Mouse (Mus musculus) T-cell, adult 2 months (primary cell): ENCODE measurements around the gene Msantd2.

ENCODE experiments used
- DNase-seq: peaks from one replicate; pipeline ENCODE4 v3.0.0; 2022; ENCODE audit warnings: low spot score

Gene Msantd2

GRCm38 (mm10) chr9:37541851-37542642, 52.9 kb downstream of the Msantd2 start:
- no peak for DNase-seq

- no peak for DNase-seq
These were observed 54.8 kb downstream of the Msantd2 start for GRCm38 (mm10) chr9:37543869-37544440.

- peak; percentile 50 for DNase-seq
These were observed 55.5 kb downstream of the Msantd2 start for GRCm38 (mm10) chr9:37544447-37545165.

GRCm38 (mm10) chr9:37545166-37545610, 56.1 kb downstream of the Msantd2 start:
- no peak for DNase-seq

GRCm38 (mm10) chr9:37545847-37546452, 56.8 kb downstream of the Msantd2 start:
- DNase-seq, result no peak

GRCm38 (mm10) chr9:37546889-37547288, 57.8 kb downstream of the Msantd2 start:
- no peak for DNase-seq

- DNase-seq, result no peak
These were observed 61.3 kb downstream of the Msantd2 start for GRCm38 (mm10) chr9:37550435-37550834.

GRCm38 (mm10) chr9:37551751-37552531, 62.8 kb downstream of the Msantd2 start:
- DNase-seq, result no peak

GRCm38 (mm10) chr9:37552536-37553293, 63.6 kb downstream of the Msantd2 start, which contains the start of gene Nrgn:
TSS of gene Nrgn (minus strand) at chr9:37552904.
- peak; percentile 26 for DNase-seq

- DNase-seq, result peak; percentile 13
These were observed 65.2 kb downstream of the Msantd2 start for GRCm38 (mm10) chr9:37554279-37554678.

- no peak for DNase-seq
These were observed 66.0 kb downstream of the Msantd2 start, which contains the start of gene Siae for GRCm38 (mm10) chr9:37554838-37555748. TSS of gene Siae (plus strand) at chr9:37555698.

GRCm38 (mm10) chr9:37556366-37556765, 67.2 kb downstream of the Msantd2 start:
- no peak for DNase-seq

- DNase-seq, result no peak
These were observed 71.5 kb downstream of the Msantd2 start for GRCm38 (mm10) chr9:37560617-37561016.

- no peak for DNase-seq
These were observed 74.7 kb downstream of the Msantd2 start for GRCm38 (mm10) chr9:37563805-37564204.

GRCm38 (mm10) chr9:37567019-37567418, 77.9 kb downstream of the Msantd2 start:
- no peak for DNase-seq

GRCm38 (mm10) chr9:37567454-37567853, 78.3 kb downstream of the Msantd2 start:
- DNase-seq, result no peak

GRCm38 (mm10) chr9:37567892-37568604, 78.9 kb downstream of the Msantd2 start:
- no peak for DNase-seq

GRCm38 (mm10) chr9:37568605-37569214, 79.6 kb downstream of the Msantd2 start:
- DNase-seq, result no peak
